Mouse (Mus musculus): Measurements from ENCODE around the gene Mrpl45.

DNA sequence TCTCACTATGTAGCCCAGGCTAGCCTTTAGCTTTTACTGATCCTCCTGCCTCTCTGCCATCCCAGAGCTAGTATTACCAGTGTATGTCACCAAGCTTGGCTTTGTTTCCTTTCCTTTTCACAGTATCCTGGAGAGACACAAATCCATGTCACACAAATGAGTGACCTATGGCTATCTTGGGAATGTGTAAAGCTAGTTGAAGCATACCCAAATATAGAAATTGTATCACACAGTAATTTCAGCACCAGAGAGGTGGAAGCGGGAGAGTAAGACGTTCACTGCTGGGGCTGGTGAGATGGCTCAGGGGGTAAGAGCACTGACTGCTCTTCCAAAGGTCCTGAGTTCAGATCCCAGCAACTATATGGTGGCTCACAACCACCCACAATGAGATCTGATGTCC lies 15.6 kb upstream of the Mrpl45 start:
- TF ChIP-seq E2F4 (IDR thresholded peaks at IDR 0.05; ENCODE audit: insufficient replicate concordance, low read depth, low read length) (no peak), CTCF (conservative IDR thresholded peaks at IDR 0.05 in 1 of 2, IDR thresholded peaks at IDR 0.05 in 1 of 2; ENCODE audit: low read depth in 2 of 2, low read length in 2 of 2) (no peak), ZNF384 (IDR thresholded peaks at IDR 0.05; ENCODE audit: low read depth, low read length) (no peak), RAD21 (IDR thresholded peaks at IDR 0.05; ENCODE audit: low read depth, low read length) (no peak), JUN (IDR thresholded peaks at IDR 0.05; ENCODE audit: insufficient read depth, low read depth, low read length) (no peak), MEF2A (IDR thresholded peaks at IDR 0.05; ENCODE audit: borderline replicate concordance, low read depth, low read length) (no peak), HCFC1 (IDR thresholded peaks at IDR 0.05; ENCODE audit: low read depth, low read length) (no peak), MAX (IDR thresholded peaks at IDR 0.05; ENCODE audit: low read length) (no peak), USF2 (conservative IDR thresholded peaks at IDR 0.05; ENCODE audit: low read depth, low read length) (no peak), NELFE (IDR thresholded peaks at IDR 0.05; ENCODE audit: low read depth, low read length) (no peak), SMC3 (IDR thresholded peaks at IDR 0.05; ENCODE audit: low read depth, low read length) (no peak)
